Mouse (Mus musculus) left cerebral cortex, postnatal 36 days (tissue): ENCODE data around the gene Ifitm3. TPM values are rescaled to one million over a fixed set of nuclear protein-coding genes. Genes with fewer than 3 reads are reported as not detected.
"Not testable (repeated sequence)": the region's sequence is repeated elsewhere in the genome, so short reads cannot be mapped to it uniquely, and the experiment has no call there.

ENCODE experiments used
- DNase-seq, 2 experiments: peaks; one replicate each; pipeline ENCODE4 v3.0.0; 2021 to 2022; ENCODE audit warnings: low spot score in 2 of 2, mixed read lengths in 1 of 2
- intact Hi-C: fragments of 180-260 bp; cut with DNase I; formaldehyde crosslinking; loops from one replicate; pipeline ENCODE4 v1.15.1; 2025
- total RNA-seq, 2 experiments: library from RNA; stranded (reverse); gene quantifications; 2 replicates each; pipeline ENCODE4 v1.2.3; 2021

The Ifitm3 gene
- total RNA-seq, 2 experiments from 2014 or later: 9.6 to 14.3 TPM

GRCm38 (mm10) chr7:141008312-141008761 lies 2.2 kb downstream of the Ifitm3 start:
- intact Hi-C loops: loop anchor here (2.0 to 5.0 kb wide), 2 partner anchors 40 to 46 kb away; no protein-coding TSS in a partner anchor
- no peak for DNase-seq

GRCm38 (mm10) chr7:141006914-141007313 lies 3.7 kb downstream of the Ifitm3 start:
- intact Hi-C loops: loop anchor here (5.0 kb wide), 1 partner anchor 45 kb away; no protein-coding TSS in a partner anchor
- DNase-seq: no peak

GRCm38 (mm10) chr7:141006446-141006845 lies 4.1 kb downstream of the Ifitm3 start:
- intact Hi-C loops: loop anchor here (5.0 kb wide), 1 partner anchor 44 kb away; no protein-coding TSS in a partner anchor
- DNase-seq: no peak

GRCm38 (mm10) chr7:141003248-141004010 lies 7.1 kb downstream of the Ifitm3 start:
- DNase-seq: no peak
- intact Hi-C loops: no loop called here

GRCm38 (mm10) chr7:141000881-141001708 lies 9.5 kb downstream of the Ifitm3 start:
- no peak for DNase-seq
- intact Hi-C loops: no loop called here

- no peak for DNase-seq
- intact Hi-C loops: no loop called here
Measured at GRCm38 (mm10) chr7:140998853-140999700, 11.5 kb downstream of the Ifitm3 start.

GRCm38 (mm10) chr7:140997817-140998216 lies 12.8 kb downstream of the Ifitm3 start:
- no peak for DNase-seq
- intact Hi-C loops: no loop called here

- intact Hi-C loops: no loop called here
Measured at GRCm38 (mm10) chr7:140991117-140991689, 19.4 kb downstream of the Ifitm3 start.

GRCm38 (mm10) chr7:140990622-140991021 lies 19.9 kb downstream of the Ifitm3 start:
- no peak for DNase-seq
- intact Hi-C loops: no loop called here

More at GRCm38 (mm10) chr7:140991117-140991689, 19.4 kb downstream of the Ifitm3 start:
- DNase-seq: no peak

- DNase-seq: no peak
- intact Hi-C loops: no loop called here
Measured at GRCm38 (mm10) chr7:140990185-140990584, 20.4 kb downstream of the Ifitm3 start.

- peak in 1 of 2 experiments; percentile 10 for DNase-seq
Measured at GRCm38 (mm10) chr7:140989022-140989421, 21.5 kb downstream of the Ifitm3 start.

GRCm38 (mm10) chr7:140987182-140988138 lies 23.1 kb downstream of the Ifitm3 start:
- intact Hi-C loops: no loop called here
- DNase-seq: peak; percentile 38 to 39

More at GRCm38 (mm10) chr7:140989022-140989421, 21.5 kb downstream of the Ifitm3 start:
- intact Hi-C loops: no loop called here

GRCm38 (mm10) chr7:140982971-140983370 lies 27.6 kb downstream of the Ifitm3 start:
- intact Hi-C loops: no loop called here
- DNase-seq: no peak

GRCm38 (mm10) chr7:140981704-140982103 lies 28.9 kb downstream of the Ifitm3 start:
- intact Hi-C loops: no loop called here
- DNase-seq: no peak

- DNase-seq, intact Hi-C loops: not testable (repeated sequence)
Measured at GRCm38 (mm10) chr7:140976720-140977119, 33.9 kb downstream of the Ifitm3 start.

GRCm38 (mm10) chr7:140975465-140975864 lies 35.1 kb downstream of the Ifitm3 start:
- intact Hi-C loops: no loop called here
- DNase-seq: no peak

- intact Hi-C loops: no loop called here
- no peak for DNase-seq
Measured at GRCm38 (mm10) chr7:140974940-140975339, 35.6 kb downstream of the Ifitm3 start.
